Mouse (Mus musculus) neural tube, embryonic 12.5 days (tissue): ENCODE results near the gene Pdk4. TPM values are rescaled to one million over a fixed set of nuclear protein-coding genes. Genes with fewer than 3 reads are reported as not detected.

Source experiments
- ATAC-seq: fragments of 200-750 bp; cut with Nextera tagmentation; 2 replicates; pipeline ENCODE4 v1.8.0; 2017; ENCODE audit warnings: low read depth, mild to moderate bottlenecking, moderate TSS enrichment, moderate library complexity; ENCODE audit not compliant: low FRiP score
- H3K27ac ChIP-seq: fragments of 300-500 bp; sonication (generic); 2 replicates; pipeline ENCODE4 v1.5.1; 2016
- H3K27me3 ChIP-seq: fragments of 300-500 bp; sonication (generic); replicated peaks from 2 replicates; pipeline ENCODE4 v1.6.1; 2016; ENCODE audit warnings: mild to moderate bottlenecking
- H3K36me3 ChIP-seq: fragments of 300-500 bp; sonication (generic); 2 replicates; pipeline ENCODE4 v1.6.1; 2016; ENCODE audit warnings: mild to moderate bottlenecking
- H3K4me1 ChIP-seq: fragments of 300-500 bp; sonication (generic); 2 replicates; pipeline ENCODE4 v1.6.1; 2016
- H3K4me2 ChIP-seq: fragments of 300-500 bp; sonication (generic); replicated peaks from 2 replicates; pipeline ENCODE4 v1.6.1; 2016; ENCODE audit warnings: mild to moderate bottlenecking
- H3K4me3 ChIP-seq: fragments of 300-500 bp; sonication (generic); 2 replicates; pipeline ENCODE4 v1.5.1; 2016
- H3K9ac ChIP-seq: fragments of 300-500 bp; sonication (generic); 2 replicates; pipeline ENCODE4 v1.6.1; 2016; ENCODE audit warnings: mild to moderate bottlenecking
- H3K9me3 ChIP-seq: fragments of 300-500 bp; sonication (generic); 2 replicates; pipeline ENCODE4 v1.6.1; 2016; ENCODE audit warnings: mild to moderate bottlenecking
- WGBS: fragments of 180-500 bp; shearing (Covaris S2); methylation state at CpG from one replicate; pipeline ENCODE4 v1.1.7; 2016; 5-methylcytosine and 5-hydroxymethylcytosine counted together
- polyA plus RNA-seq: library from polyadenylated mRNA; unstranded; fragments of >200 nt; fragmentation: Nextera tagmentation; extraction: Ambion mirVana; gene quantifications from 2 replicates; pipeline ENCODE4 v1.2.1, GENCODE M21; 2016

The Pdk4 gene
- polyA plus RNA-seq, 1 experiment from 2014 or later = 0.72 TPM

- Histone ChIP-seq H3K27ac (no peak overlapping the region), H3K4me1 (no peaks in the 10 kb centered on the region), H3K36me3 (no peaks in the 10 kb centered on the region), H3K4me2 (no peak overlapping the region), H3K9ac (no peak overlapping the region), H3K9me3 (no peaks in the 10 kb centered on the region), H3K4me3 (no peak overlapping the region), H3K27me3 (no peaks in the 10 kb centered on the region)
- ATAC-seq = no peak
- 63% methylated on average over 3 of the region's 3 CpGs for WGBS
Measured at GRCm38 (mm10) chr6:5482270-5482783, 13.8 kb downstream of the Pdk4 start.

GRCm38 (mm10) chr6:5481066-5481465, 15.0 kb downstream of the Pdk4 start:
- Histone ChIP-seq H3K27me3 (no peaks in the 10 kb centered on the region), H3K9me3 (no peaks in the 10 kb centered on the region), H3K36me3 (no peaks in the 10 kb centered on the region), H3K9ac (no peak overlapping the region), H3K4me1 (no peaks in the 10 kb centered on the region), H3K4me2 (no peak overlapping the region), H3K4me3 (no peak overlapping the region), H3K27ac (no peak overlapping the region)
- no peak for ATAC-seq
- WGBS = 96% methylated on average over 2 of the region's 2 CpGs

- Histone ChIP-seq H3K27me3 (no peaks in the 10 kb centered on the region), H3K9ac (no peak overlapping the region), H3K27ac (no peak overlapping the region), H3K36me3 (no peaks in the 10 kb centered on the region), H3K4me2 (no peak overlapping the region), H3K4me3 (no peak overlapping the region), H3K4me1 (no peaks in the 10 kb centered on the region), H3K9me3 (no peaks in the 10 kb centered on the region)
- 58% methylated on average over 1 of the region's 1 CpGs for WGBS
- ATAC-seq = no peak
Measured at GRCm38 (mm10) chr6:5474021-5474420, 22.1 kb downstream of the Pdk4 start.

- no peak overlapping the region for H3K4me2 ChIP-seq
- no peak overlapping the region for H3K27ac ChIP-seq
- 93% methylated on average over 2 of the region's 2 CpGs for WGBS
- no peaks in the 10 kb centered on the region for H3K27me3 ChIP-seq
- ATAC-seq = no peak
- H3K4me1 ChIP-seq = no peaks in the 10 kb centered on the region
- no peaks in the 10 kb centered on the region for H3K9me3 ChIP-seq
- no peaks in the 10 kb centered on the region for H3K36me3 ChIP-seq
- no peak overlapping the region for H3K9ac ChIP-seq
- H3K4me3 ChIP-seq = no peak overlapping the region
Measured at GRCm38 (mm10) chr6:5472692-5473091, 23.4 kb downstream of the Pdk4 start.

GRCm38 (mm10) chr6:5470480-5471318, 25.4 kb downstream of the Pdk4 start:
- no peak overlapping the region for H3K4me3 ChIP-seq
- ATAC-seq = no peak
- H3K9ac ChIP-seq = no peak overlapping the region
- no peak overlapping the region for H3K27ac ChIP-seq
- 80% methylated on average over 10 of the region's 10 CpGs for WGBS
- no peak overlapping the region for H3K4me2 ChIP-seq
- H3K9me3 ChIP-seq = no peaks in the 10 kb centered on the region
- no peaks in the 10 kb centered on the region for H3K4me1 ChIP-seq
- H3K27me3 ChIP-seq = no peaks in the 10 kb centered on the region
- H3K36me3 ChIP-seq = no peaks in the 10 kb centered on the region

GRCm38 (mm10) chr6:5455836-5456235, 40.3 kb downstream of the Pdk4 start:
- ATAC-seq = no peak
- WGBS = 83% methylated on average over 3 of the region's 3 CpGs

GRCm38 (mm10) chr6:5449878-5450277, 46.2 kb downstream of the Pdk4 start:
- Histone ChIP-seq H3K36me3 (no peaks in the 10 kb centered on the region), H3K27me3 (no peaks in the 10 kb centered on the region), H3K4me2 (no peak overlapping the region), H3K9me3 (no peaks in the 10 kb centered on the region), H3K27ac (no peak overlapping the region), H3K9ac (no peak overlapping the region), H3K4me1 (no peaks in the 10 kb centered on the region), H3K4me3 (no peak overlapping the region)
- no peak for ATAC-seq
- WGBS = 95% methylated on average over 5 of the region's 5 CpGs

More at GRCm38 (mm10) chr6:5455836-5456235, 40.3 kb downstream of the Pdk4 start:
- no peak overlapping the region for H3K4me3 ChIP-seq
- H3K36me3 ChIP-seq = no peaks in the 10 kb centered on the region
- H3K27ac ChIP-seq = no peak overlapping the region
- no peaks in the 10 kb centered on the region for H3K9me3 ChIP-seq
- H3K4me1 ChIP-seq = no peaks in the 10 kb centered on the region
- H3K27me3 ChIP-seq = no peaks in the 10 kb centered on the region
- H3K9ac ChIP-seq = no peak overlapping the region
- no peak overlapping the region for H3K4me2 ChIP-seq

- Histone ChIP-seq H3K27me3 (no peaks in the 10 kb centered on the region), H3K9me3 (no peaks in the 10 kb centered on the region), H3K36me3 (no peaks in the 10 kb centered on the region), H3K4me3 (no peak overlapping the region), H3K4me1 (no peaks in the 10 kb centered on the region), H3K9ac (no peak overlapping the region), H3K4me2 (no peak overlapping the region), H3K27ac (no peak overlapping the region)
- ATAC-seq = no peak
- 65% methylated on average over 4 of the region's 4 CpGs for WGBS
Measured at GRCm38 (mm10) chr6:5448396-5448795, 47.7 kb downstream of the Pdk4 start.

- H3K4me1 ChIP-seq = no peaks in the 10 kb centered on the region
Measured at GRCm38 (mm10) chr6:5447546-5447945, 48.6 kb downstream of the Pdk4 start.

GRCm38 (mm10) chr6:5447013-5447412, 49.1 kb downstream of the Pdk4 start:
- 93% methylated on average over 4 of the region's 4 CpGs for whole genome bisulfite sequencing
- H3K27ac ChIP-seq = no peak overlapping the region
- no peak for ATAC-seq

More at GRCm38 (mm10) chr6:5447546-5447945, 48.6 kb downstream of the Pdk4 start:
- Histone ChIP-seq H3K4me3 (no peak overlapping the region), H3K27me3 (no peaks in the 10 kb centered on the region), H3K36me3 (no peaks in the 10 kb centered on the region), H3K9ac (no peak overlapping the region), H3K9me3 (no peaks in the 10 kb centered on the region), H3K4me2 (no peak overlapping the region), H3K27ac (no peak overlapping the region)
- peak; percentile 59; the same call in 1 of the 2 replicates for ATAC-seq
- 46% methylated on average over 6 of the region's 6 CpGs for WGBS

GRCm38 (mm10) chr6:5444331-5444898, 51.7 kb downstream of the Pdk4 start:
- 90% methylated on average over 5 of the region's 5 CpGs for WGBS
- no peak overlapping the region for H3K4me2 ChIP-seq

More at GRCm38 (mm10) chr6:5447013-5447412, 49.1 kb downstream of the Pdk4 start:
- Histone ChIP-seq H3K36me3 (no peaks in the 10 kb centered on the region), H3K9me3 (no peaks in the 10 kb centered on the region), H3K4me1 (no peaks in the 10 kb centered on the region), H3K4me3 (no peak overlapping the region), H3K9ac (no peak overlapping the region), H3K27me3 (no peaks in the 10 kb centered on the region), H3K4me2 (no peak overlapping the region)

GRCm38 (mm10) chr6:5443104-5443863, 52.8 kb downstream of the Pdk4 start:
- WGBS = 41% methylated on average over 13 of the region's 13 CpGs
- Histone ChIP-seq H3K9me3 (no peaks in the 10 kb centered on the region), H3K27ac (no peak overlapping the region), H3K36me3 (no peaks in the 10 kb centered on the region), H3K4me2 (0 out of 2 replicates have a peak overlapping the region, but pooled peaks have one; percentile 22), H3K4me1 (no peaks in the 10 kb centered on the region), H3K27me3 (no peaks in the 10 kb centered on the region), H3K9ac (no peak overlapping the region), H3K4me3 (no peak overlapping the region)
- no peak for ATAC-seq

More at GRCm38 (mm10) chr6:5444331-5444898, 51.7 kb downstream of the Pdk4 start:
- no peaks in the 10 kb centered on the region for H3K36me3 ChIP-seq
- H3K4me1 ChIP-seq = no peaks in the 10 kb centered on the region
- no peak overlapping the region for H3K9ac ChIP-seq
- H3K9me3 ChIP-seq = no peaks in the 10 kb centered on the region
- ATAC-seq = no peak
- H3K27ac ChIP-seq = no peak overlapping the region
- no peak overlapping the region for H3K4me3 ChIP-seq
- H3K27me3 ChIP-seq = no peaks in the 10 kb centered on the region
